Mouse (Mus musculus): Measurements from ENCODE around the gene Tbc1d5. TPM values are rescaled to one million over a fixed set of nuclear protein-coding genes. Genes with fewer than 3 reads are reported as not detected.

Gene Tbc1d5
- polyA plus RNA-seq, 1 experiment from 2014 or later, result 11.4 TPM

DNA sequence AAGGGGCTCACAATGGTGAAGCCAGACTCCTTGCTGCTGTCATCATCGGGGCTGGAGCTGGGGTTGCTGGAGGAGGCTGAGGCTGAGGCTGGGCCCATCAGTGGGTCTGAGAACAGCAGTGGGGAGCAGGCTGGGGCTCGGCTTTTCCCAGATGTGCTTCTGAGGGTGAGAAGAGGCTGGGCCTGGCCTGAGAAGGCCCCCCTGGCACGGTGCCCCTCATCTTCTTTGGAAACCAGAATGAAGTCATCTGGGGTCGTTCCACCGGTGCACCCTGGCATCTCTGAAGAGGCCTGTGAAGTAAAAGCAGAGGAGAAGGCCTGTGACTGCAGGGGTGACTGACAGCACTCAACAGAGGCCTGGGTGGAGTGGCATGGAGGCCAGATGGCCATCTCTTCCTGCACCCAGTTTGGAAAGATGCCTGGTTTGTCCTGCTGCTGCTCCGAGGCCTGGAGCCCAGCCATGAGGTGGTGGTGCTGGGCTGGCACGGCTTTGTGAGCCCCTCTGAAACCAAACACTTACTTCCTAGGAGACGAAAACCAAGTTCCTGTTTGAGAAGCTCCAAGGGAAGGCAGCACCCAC, 443.1 kb downstream of the Tbc1d5 start:
- H3K9me3 ChIP-seq (replicated peaks), result no peaks in the 10 kb centered on the region
- no peak overlapping the region for H3K4me2 ChIP-seq
- WGBS, result 84% methylated on average over 8 of the region's 8 CpGs
- peaks cover 11% of the 10 kb centered on the region; the same call in 1 of the 2 replicates for H3K36me3 ChIP-seq
- no peak overlapping the region for H3K27ac ChIP-seq
- no peak overlapping the region for H3K4me3 ChIP-seq (replicated peaks)
- H3K4me1 ChIP-seq, result no peaks in the 10 kb centered on the region
- ATAC-seq (replicated peaks; ENCODE audit: low FRiP score), result no peak
- H3K27me3 ChIP-seq, result no peaks in the 10 kb centered on the region
- no peak overlapping the region for H3K9ac ChIP-seq

DNA sequence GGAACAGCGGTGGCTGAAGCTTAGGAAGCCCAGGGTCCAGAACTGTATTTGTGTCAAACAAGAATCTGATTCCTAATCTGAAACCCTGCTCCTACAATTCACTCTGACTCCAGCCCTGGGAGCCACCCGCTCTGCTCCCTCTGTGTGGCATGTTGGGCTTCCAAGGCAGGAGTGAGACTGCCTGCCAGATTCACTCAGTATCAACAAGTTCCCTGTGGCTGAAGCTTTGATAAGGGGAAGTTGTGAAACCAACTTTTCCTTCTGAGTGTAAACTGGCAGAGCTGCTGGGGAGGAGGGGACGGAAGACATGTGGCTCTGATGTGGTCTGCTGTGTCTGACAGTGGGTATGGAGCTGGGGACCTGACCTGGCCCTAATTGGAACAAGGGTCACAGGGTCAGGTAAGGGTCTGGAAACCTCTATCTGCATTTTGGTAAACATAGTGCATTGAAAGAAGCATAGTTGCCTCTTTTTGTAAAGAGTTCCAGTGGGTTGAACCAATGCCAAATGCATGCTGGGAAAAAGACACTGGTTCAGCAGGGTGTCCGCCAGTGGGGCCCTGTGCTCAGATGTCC, 443.7 kb downstream of the Tbc1d5 start:
- Histone ChIP-seq H3K27me3 (no peaks in the 10 kb centered on the region), H3K27ac (no peak overlapping the region), H3K9me3 (replicated peaks) (no peaks in the 10 kb centered on the region), H3K4me2 (no peak overlapping the region), H3K9ac (no peak overlapping the region), H3K4me1 (no peaks in the 10 kb centered on the region), H3K4me3 (replicated peaks) (no peak overlapping the region), H3K36me3 (peaks cover 11% of the 10 kb centered on the region; the same call in 1 of the 2 replicates)
- 89% methylated on average over 4 of the region's 4 CpGs for WGBS
- ATAC-seq (replicated peaks; ENCODE audit: low FRiP score), result no peak

GRCm38 (mm10) chr17:50734781-50735180, 444.4 kb downstream of the Tbc1d5 start:
- H3K36me3 ChIP-seq, result peaks cover 11% of the 10 kb centered on the region; the same call in 1 of the 2 replicates
- no peaks in the 10 kb centered on the region for H3K4me1 ChIP-seq
- H3K9me3 ChIP-seq (replicated peaks), result no peaks in the 10 kb centered on the region
- no peaks in the 10 kb centered on the region for H3K27me3 ChIP-seq
- 90% methylated on average over 6 of the region's 6 CpGs for WGBS
- H3K4me3 ChIP-seq (replicated peaks), result no peak overlapping the region
- H3K27ac ChIP-seq, result no peak overlapping the region
- no peak overlapping the region for H3K9ac ChIP-seq
- no peak for ATAC-seq (replicated peaks; ENCODE audit: low FRiP score)
- no peak overlapping the region for H3K4me2 ChIP-seq

DNA sequence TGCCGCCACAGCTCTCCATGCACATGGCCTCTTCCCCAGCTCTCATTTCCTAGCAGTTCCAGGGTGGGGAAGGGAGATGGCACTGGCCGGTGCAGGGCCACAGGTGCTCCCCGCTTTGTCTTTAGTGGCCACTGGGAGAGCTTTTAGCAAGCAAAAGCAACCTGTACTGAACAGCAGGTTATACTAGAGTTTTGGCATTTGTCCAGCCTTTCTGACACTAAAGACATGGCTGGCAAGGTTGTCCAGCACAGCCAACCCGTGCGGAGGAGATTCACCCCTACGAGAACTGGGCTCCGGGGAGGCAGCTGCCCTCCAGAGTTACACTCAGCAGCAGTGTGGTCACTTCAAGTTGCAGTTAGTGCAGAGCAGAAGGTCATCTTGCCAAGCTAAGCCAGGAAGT, 445.8 kb downstream of the Tbc1d5 start:
- H3K27me3 ChIP-seq, result no peaks in the 10 kb centered on the region
- H3K4me2 ChIP-seq, result no peak overlapping the region
- H3K9me3 ChIP-seq (replicated peaks), result no peaks in the 10 kb centered on the region
- H3K9ac ChIP-seq, result no peak overlapping the region
- ATAC-seq (replicated peaks; ENCODE audit: low FRiP score), result no peak
- no peaks in the 10 kb centered on the region for H3K4me1 ChIP-seq
- H3K27ac ChIP-seq, result no peak overlapping the region
- 94% methylated on average over 7 of the region's 7 CpGs for WGBS
- no peak overlapping the region for H3K4me3 ChIP-seq (replicated peaks)
- H3K36me3 ChIP-seq, result peaks cover 7% of the 10 kb centered on the region; the same call in 1 of the 2 replicates

DNA sequence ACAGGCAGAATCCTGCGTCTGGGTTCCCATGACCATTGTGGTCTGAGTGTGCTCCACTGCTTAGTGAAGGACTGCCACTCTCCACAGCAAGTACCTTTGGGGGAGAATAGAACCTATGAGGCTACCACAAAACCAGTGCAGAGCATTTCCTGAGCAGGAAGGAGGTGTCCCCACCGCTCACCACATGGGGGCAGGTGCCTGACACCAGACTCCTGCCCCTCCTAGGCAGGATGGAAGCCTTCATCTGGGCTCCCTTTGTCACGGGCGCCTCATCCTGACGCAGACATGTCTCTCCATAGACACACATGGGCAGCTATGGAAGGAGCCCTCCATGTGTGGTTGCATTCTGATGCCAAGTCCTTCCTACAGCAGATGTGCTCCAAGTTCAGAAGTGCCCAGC, 447.3 kb downstream of the Tbc1d5 start:
- H3K9me3 ChIP-seq (replicated peaks), result no peaks in the 10 kb centered on the region
- no peak overlapping the region for H3K27ac ChIP-seq
- peaks cover 7% of the 10 kb centered on the region; the same call in 1 of the 2 replicates for H3K36me3 ChIP-seq
- 92% methylated on average over 5 of the region's 5 CpGs for WGBS
- H3K4me1 ChIP-seq, result no peaks in the 10 kb centered on the region
- H3K9ac ChIP-seq, result no peak overlapping the region
- H3K4me3 ChIP-seq (replicated peaks), result no peak overlapping the region
- no peaks in the 10 kb centered on the region for H3K27me3 ChIP-seq
- no peak for ATAC-seq (replicated peaks; ENCODE audit: low FRiP score)
- H3K4me2 ChIP-seq, result no peak overlapping the region

DNA sequence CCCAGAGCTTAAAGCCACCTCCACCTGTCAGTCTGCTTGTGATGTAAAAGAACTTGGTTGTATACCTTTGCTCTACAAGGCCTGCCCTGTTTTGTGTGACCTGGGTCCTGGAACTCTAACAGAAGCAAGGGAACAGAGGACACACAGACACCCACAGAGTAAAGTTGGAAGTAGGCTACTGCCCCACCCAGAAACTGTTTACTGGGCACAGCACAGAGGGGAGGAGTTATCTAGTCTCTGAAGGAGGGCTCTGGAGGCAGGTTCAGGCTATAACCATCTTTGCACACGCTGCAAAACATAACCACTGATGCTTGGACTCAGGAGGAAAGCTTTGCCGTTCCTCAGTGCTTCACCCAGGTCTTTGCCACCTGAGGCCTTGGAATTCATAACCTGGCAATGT, 448.3 kb downstream of the Tbc1d5 start:
- Histone ChIP-seq H3K9ac (no peak overlapping the region), H3K27ac (no peak overlapping the region), H3K4me3 (replicated peaks) (no peak overlapping the region), H3K4me1 (no peaks in the 10 kb centered on the region), H3K4me2 (no peak overlapping the region), H3K27me3 (no peaks in the 10 kb centered on the region), H3K9me3 (replicated peaks) (no peaks in the 10 kb centered on the region), H3K36me3 (peaks cover 7% of the 10 kb centered on the region; the same call in 1 of the 2 replicates)
- WGBS, result 91% methylated on average over 2 of the region's 2 CpGs
- ATAC-seq (replicated peaks; ENCODE audit: low FRiP score), result no peak

- H3K4me3 ChIP-seq (replicated peaks), result no peak overlapping the region
- H3K4me1 ChIP-seq, result no peaks in the 10 kb centered on the region
- H3K9me3 ChIP-seq (replicated peaks), result no peaks in the 10 kb centered on the region
- ATAC-seq (replicated peaks; ENCODE audit: low FRiP score), result no peak
- no peak overlapping the region for H3K4me2 ChIP-seq
- WGBS, result 84% methylated on average over 6 of the region's 6 CpGs
- no peak overlapping the region for H3K9ac ChIP-seq
- H3K27ac ChIP-seq, result no peak overlapping the region
- H3K36me3 ChIP-seq, result peaks cover 3% of the 10 kb centered on the region; the same call in 1 of the 2 replicates
- no peaks in the 10 kb centered on the region for H3K27me3 ChIP-seq
These were observed 449.6 kb downstream of the Tbc1d5 start for GRCm38 (mm10) chr17:50729577-50729976.

- 91% methylated on average over 2 of the region's 2 CpGs for WGBS
- H3K36me3 ChIP-seq, result no peaks in the 10 kb centered on the region
- H3K27me3 ChIP-seq, result no peaks in the 10 kb centered on the region
These were observed 450.1 kb downstream of the Tbc1d5 start for GRCm38 (mm10) chr17:50729031-50729430.

GRCm38 (mm10) chr17:50726265-50726664, 452.9 kb downstream of the Tbc1d5 start:
- no peak overlapping the region for H3K4me3 ChIP-seq (replicated peaks)
- no peak overlapping the region for H3K27ac ChIP-seq
- H3K9ac ChIP-seq, result no peak overlapping the region
- no peaks in the 10 kb centered on the region for H3K9me3 ChIP-seq (replicated peaks)
- H3K4me2 ChIP-seq, result no peak overlapping the region
- no peaks in the 10 kb centered on the region for H3K36me3 ChIP-seq
- no peak for ATAC-seq (replicated peaks; ENCODE audit: low FRiP score)
- H3K4me1 ChIP-seq, result no peaks in the 10 kb centered on the region
- no peaks in the 10 kb centered on the region for H3K27me3 ChIP-seq
- 70% methylated on average over 2 of the region's 2 CpGs for WGBS

More at GRCm38 (mm10) chr17:50729031-50729430, 450.1 kb downstream of the Tbc1d5 start:
- no peak for ATAC-seq (replicated peaks; ENCODE audit: low FRiP score)
- Histone ChIP-seq H3K4me1 (no peaks in the 10 kb centered on the region), H3K9me3 (replicated peaks) (no peaks in the 10 kb centered on the region), H3K4me3 (replicated peaks) (no peak overlapping the region), H3K4me2 (no peak overlapping the region), H3K9ac (no peak overlapping the region), H3K27ac (no peak overlapping the region)

DNA sequence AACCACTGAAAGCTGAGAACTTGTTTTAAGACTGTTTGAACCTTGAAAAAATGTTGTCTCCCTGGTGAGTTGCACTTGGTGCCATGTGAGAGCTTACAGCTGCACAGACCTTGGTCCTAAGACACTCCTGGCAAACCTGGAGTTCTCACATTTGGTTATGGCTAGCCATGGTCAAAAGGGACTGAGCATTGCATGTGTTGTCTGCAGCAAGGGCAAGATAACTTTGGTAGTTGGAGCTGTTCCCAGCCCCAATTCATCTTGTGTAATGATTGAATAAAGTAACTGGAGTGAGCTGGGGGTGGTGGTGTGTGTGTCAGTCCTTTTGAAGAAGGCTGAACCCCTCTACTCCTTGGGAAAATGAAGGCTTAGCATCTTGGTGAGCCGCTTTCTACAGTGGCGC, 454.8 kb downstream of the Tbc1d5 start:
- no peak for ATAC-seq (replicated peaks; ENCODE audit: low FRiP score)
- no peak overlapping the region for H3K4me2 ChIP-seq

DNA sequence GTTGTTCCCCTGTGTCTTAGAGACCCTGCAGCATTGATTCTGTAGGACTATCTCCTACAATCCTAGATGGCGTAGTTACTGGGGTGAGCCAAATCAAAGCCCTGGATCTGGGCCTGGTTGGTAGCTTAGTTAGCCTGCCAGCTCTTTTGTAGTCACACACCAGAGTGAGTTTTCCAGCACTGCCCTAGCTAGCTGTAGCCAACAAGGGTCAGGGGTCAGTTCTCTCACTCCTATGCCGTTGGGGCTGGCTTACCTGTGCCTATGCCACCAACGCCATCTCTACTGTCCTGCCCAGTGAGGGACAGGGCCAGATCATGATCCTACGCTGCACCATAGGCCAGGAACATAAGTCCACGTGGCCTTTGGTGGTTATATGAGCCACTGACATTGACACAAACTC, 461.6 kb downstream of the Tbc1d5 start:
- Histone ChIP-seq H3K9me3 (replicated peaks) (0 out of 2 replicates have a peak, but pooled peaks cover 6% of the 10 kb centered on the region), H3K4me1 (no peaks in the 10 kb centered on the region)

More for the DNA sequence above, 454.8 kb downstream of the Tbc1d5 start:
- Histone ChIP-seq H3K36me3 (no peaks in the 10 kb centered on the region), H3K9me3 (replicated peaks) (no peaks in the 10 kb centered on the region), H3K4me3 (replicated peaks) (no peak overlapping the region), H3K27me3 (no peaks in the 10 kb centered on the region), H3K27ac (no peak overlapping the region), H3K9ac (no peak overlapping the region), H3K4me1 (no peaks in the 10 kb centered on the region)
- WGBS, result 95% methylated on average over 2 of the region's 2 CpGs

GRCm38 (mm10) chr17:50710497-50711222, 468.5 kb downstream of the Tbc1d5 start:
- H3K9ac ChIP-seq, result no peak overlapping the region
- H3K4me2 ChIP-seq, result no peak overlapping the region
- H3K27me3 ChIP-seq, result no peaks in the 10 kb centered on the region
- no peak for ATAC-seq (replicated peaks; ENCODE audit: low FRiP score)
- H3K4me1 ChIP-seq, result no peaks in the 10 kb centered on the region
- H3K4me3 ChIP-seq (replicated peaks), result no peak overlapping the region
- 0 out of 2 replicates have a peak, but pooled peaks cover 6% of the 10 kb centered on the region for H3K9me3 ChIP-seq (replicated peaks)
- no peak overlapping the region for H3K27ac ChIP-seq
- WGBS, result 80% methylated on average over 7 of the region's 7 CpGs
- H3K36me3 ChIP-seq, result no peaks in the 10 kb centered on the region

More for the DNA sequence above, 461.6 kb downstream of the Tbc1d5 start:
- no peaks in the 10 kb centered on the region for H3K36me3 ChIP-seq
- no peak overlapping the region for H3K27ac ChIP-seq
- no peak overlapping the region for H3K4me2 ChIP-seq
- H3K27me3 ChIP-seq, result no peaks in the 10 kb centered on the region
- 83% methylated on average over 5 of the region's 5 CpGs for WGBS
- H3K4me3 ChIP-seq (replicated peaks), result no peak overlapping the region
- no peak overlapping the region for H3K9ac ChIP-seq
- ATAC-seq (replicated peaks; ENCODE audit: low FRiP score), result no peak

All from kidney, embryonic 15.5 days (tissue).